Comparison of ENCODE assay signal across 14 mouse cellular contexts in genomic region chr13:13549687-13550660, GRCm38 (mm10). TPM values are rescaled to one million over a fixed set of nuclear protein-coding genes. Genes with fewer than 3 reads are reported as not detected.
DNase-seq lines count a peak whose midpoint lies in the region; ATAC-seq lines count a peak whose summit lies in the region.
"Had no signal": no experiment of that assay in that cellular context is flagged by ENCODE, and none has a peak within 500 bp of the region (broad histone marks: within the 10 kb centered on the region; RNA-seq: fewer than 3 reads in every experiment).

No protein-coding gene starts in this region.

- intact Hi-C loops in gastrocnemius, postnatal 36 days (cut with DNase I) = no loop called here

- no peak overlapping the region for H3K9ac ChIP-seq in forebrain, embryonic 15.5 days (replicated peaks)
- H3K9ac ChIP-seq in midbrain, embryonic 13.5 days (replicated peaks) = no peak overlapping the region
- H3K9ac ChIP-seq: embryonic facial prominence, embryonic 12.5 days; hindbrain, embryonic 12.5 days had no signal

- no peaks in the 10 kb centered on the region for H3K79me2 ChIP-seq in macrophage (ENCODE audit: inconsistent target)

- H3K4me1 ChIP-seq in forebrain, embryonic 15.5 days = peaks cover 5% of the 10 kb centered on the region; the same call in 1 of the 2 replicates
- no peaks in the 10 kb centered on the region for H3K4me1 ChIP-seq in midbrain, embryonic 13.5 days (replicated peaks)
- H3K4me1 ChIP-seq: embryonic facial prominence, embryonic 12.5 days; hindbrain, embryonic 12.5 days had no signal

- H3K36me3 ChIP-seq in macrophage (ENCODE audit: inconsistent target) = no peaks in the 10 kb centered on the region
- no peaks in the 10 kb centered on the region for H3K36me3 ChIP-seq in forebrain, embryonic 15.5 days
- no peaks in the 10 kb centered on the region for H3K36me3 ChIP-seq in midbrain, embryonic 13.5 days
- H3K36me3 ChIP-seq: embryonic facial prominence, embryonic 12.5 days; hindbrain, embryonic 12.5 days had no signal

- DNase-seq in gastrocnemius, postnatal 10 days = peak; percentile 23
- no peak for DNase-seq in gastrocnemius, postnatal 36 days
- DNase-seq in kidney, postnatal 14 days = peak; percentile 25
- DNase-seq in kidney, adult 11 months = no peak
- peak; percentile 18 for DNase-seq in heart, postnatal 4 days
- DNase-seq: adrenal gland, adult 8-10 months; cerebellum, adult 11-12 months; midbrain, embryonic 14.5 days had no signal

- no peak overlapping the region for H3K4me2 ChIP-seq in forebrain, embryonic 15.5 days (replicated peaks)
- H3K4me2 ChIP-seq in midbrain, embryonic 13.5 days (replicated peaks) = no peak overlapping the region
- H3K4me2 ChIP-seq: embryonic facial prominence, embryonic 12.5 days; hindbrain, embryonic 12.5 days; liver, embryonic 11.5 days had no signal

- 54% methylated on average over 9 of the region's 9 CpGs for WGBS in macrophage (ENCODE audit: missing documents)
- WGBS in forebrain, embryonic 15.5 days = 59% methylated on average over 9 of the region's 9 CpGs
- 70% methylated on average over 9 of the region's 9 CpGs for WGBS in midbrain, embryonic 13.5 days

- H3K27ac ChIP-seq in macrophage = peak overlapping the region; percentile 76
- H3K27ac ChIP-seq in forebrain, embryonic 15.5 days (replicated peaks) = no peak overlapping the region
- no peak overlapping the region for H3K27ac ChIP-seq in midbrain, embryonic 13.5 days
- H3K27ac ChIP-seq: embryonic facial prominence, embryonic 12.5 days; hindbrain, embryonic 12.5 days had no signal

- H3K9me3 ChIP-seq in forebrain, embryonic 15.5 days = no peaks in the 10 kb centered on the region
- H3K9me3 ChIP-seq in midbrain, embryonic 13.5 days = no peaks in the 10 kb centered on the region
- H3K9me3 ChIP-seq: embryonic facial prominence, embryonic 12.5 days; hindbrain, embryonic 12.5 days had no signal

- no peak overlapping the region for H3K4me3 ChIP-seq in macrophage (ENCODE audit: inconsistent target)
- no peak overlapping the region for H3K4me3 ChIP-seq in forebrain, embryonic 15.5 days
- H3K4me3 ChIP-seq in midbrain, embryonic 13.5 days (replicated peaks) = no peak overlapping the region
- H3K4me3 ChIP-seq: embryonic facial prominence, embryonic 12.5 days; hindbrain, embryonic 12.5 days had no signal

- no peaks in the 10 kb centered on the region for H3K27me3 ChIP-seq in forebrain, embryonic 15.5 days
- H3K27me3 ChIP-seq in midbrain, embryonic 13.5 days = peaks cover 41% of the 10 kb centered on the region
- H3K27me3 ChIP-seq: embryonic facial prominence, embryonic 12.5 days; hindbrain, embryonic 12.5 days had no signal

- no peak for ATAC-seq in forebrain, embryonic 15.5 days (replicated peaks)
- no peak for ATAC-seq in midbrain, embryonic 13.5 days

RNA-seq across cellular contexts. Expression of gene Lyst, which starts 40.2 kb away (rescaled TPM):
- 1 to 10 TPM; 6.5 to 9.5 TPM for total RNA-seq in gastrocnemius, postnatal 10 days (2021)
- 1 to 10 TPM; 4.9 to 5.7 TPM for total RNA-seq in gastrocnemius, postnatal 36 days (2021)
- 10 to 100 TPM; 13.1 to 14.5 TPM for total RNA-seq in heart, postnatal 4 days (2021)
- 1,000 to 10,000 TPM in 11 of 26 experiments, 100 to 1,000 TPM in 15; 472 to 1,464 (median 677) TPM for total RNA-seq in macrophage (2018; cell fraction: chromatin; rRNA removed)
- 100 to 1,000 TPM in 11 of 26 experiments, 10 to 100 TPM in 15; 45.6 to 148 (median 84.8) TPM for total RNA-seq in macrophage (2018; cell fraction: cytosol; rRNA removed)
- total RNA-seq in macrophage (2018; cell fraction: nucleus; rRNA removed) = 100 to 1,000 TPM; 185 to 692 (median 358) TPM
- 43.1 to 56.6 TPM (median 48.0 TPM) in 3 replicates for polyA plus RNA-seq in macrophage (2018)
- 4.1 and 4.8 TPM in 2 replicates for polyA plus RNA-seq in forebrain, embryonic 15.5 days (2015; fragmentation: Nextera tagmentation; extraction: Ambion mirVana)
- polyA plus RNA-seq in midbrain, embryonic 13.5 days (2015; fragmentation: Nextera tagmentation; extraction: Ambion mirVana) = 4.5 and 4.8 TPM in 2 replicates

Comparison
In these comparisons a context has a peak if more than half of its experiments do, and no peak if none do; other contexts are left out.
1. DNase-seq: peak in gastrocnemius, postnatal 10 days (single experiment), kidney, postnatal 14 days (single experiment) and heart, postnatal 4 days (single experiment); none in gastrocnemius, postnatal 36 days (0 of 2) and kidney, adult 11 months (single experiment).